Mouse (Mus musculus) heart, embryonic 10.5 days (tissue): ENCODE results near the gene Fhit. TPM values are rescaled to one million over a fixed set of nuclear protein-coding genes. Genes with fewer than 3 reads are reported as not detected.

ENCODE experiments used
- DNase-seq: peaks from one replicate; pipeline ENCODE4 v3.0.0-alpha.2; 2017; ENCODE audit warnings: low spot score
- H3K27ac ChIP-seq: fragments of 300-500 bp; sonication (generic); 2 replicates; pipeline ENCODE4 v1.5.1; 2016; ENCODE audit warnings: mild to moderate bottlenecking
- H3K27me3 ChIP-seq: fragments of 300-500 bp; sonication (generic); 2 replicates; pipeline ENCODE4 v1.6.1; 2016; ENCODE audit warnings: mild to moderate bottlenecking; ENCODE audit not compliant: poor library complexity, insufficient read depth, severe bottlenecking
- H3K36me3 ChIP-seq: fragments of 300-500 bp; sonication (generic); 2 replicates; pipeline ENCODE4 v1.6.1; 2016; ENCODE audit warnings: mild to moderate bottlenecking, moderate library complexity
- H3K4me1 ChIP-seq: fragments of 300-500 bp; sonication (generic); 2 replicates; pipeline ENCODE4 v1.6.1; 2016; ENCODE audit warnings: mild to moderate bottlenecking
- H3K4me3 ChIP-seq: fragments of 300-500 bp; sonication (generic); 2 replicates; pipeline ENCODE4 v1.5.1; 2016; ENCODE audit warnings: mild to moderate bottlenecking, moderate library complexity
- H3K9me3 ChIP-seq: fragments of 300-500 bp; sonication (generic); 2 replicates; pipeline ENCODE4 v1.6.1; 2016; ENCODE audit warnings: mild to moderate bottlenecking, moderate library complexity
- WGBS: fragments of 180-500 bp; shearing (Covaris S2); methylation state at CpG from one replicate; pipeline ENCODE4 v1.1.7; 2016; 5-methylcytosine and 5-hydroxymethylcytosine counted together
- polyA plus RNA-seq: library from polyadenylated mRNA; unstranded; fragments of >200 nt; fragmentation: Nextera tagmentation; extraction: Ambion mirVana; gene quantifications from 2 replicates; pipeline ENCODE4 v1.2.1, GENCODE M21; 2016

Fhit gene
- polyA plus RNA-seq, 1 experiment from 2014 or later: 3.4 TPM

DNA sequence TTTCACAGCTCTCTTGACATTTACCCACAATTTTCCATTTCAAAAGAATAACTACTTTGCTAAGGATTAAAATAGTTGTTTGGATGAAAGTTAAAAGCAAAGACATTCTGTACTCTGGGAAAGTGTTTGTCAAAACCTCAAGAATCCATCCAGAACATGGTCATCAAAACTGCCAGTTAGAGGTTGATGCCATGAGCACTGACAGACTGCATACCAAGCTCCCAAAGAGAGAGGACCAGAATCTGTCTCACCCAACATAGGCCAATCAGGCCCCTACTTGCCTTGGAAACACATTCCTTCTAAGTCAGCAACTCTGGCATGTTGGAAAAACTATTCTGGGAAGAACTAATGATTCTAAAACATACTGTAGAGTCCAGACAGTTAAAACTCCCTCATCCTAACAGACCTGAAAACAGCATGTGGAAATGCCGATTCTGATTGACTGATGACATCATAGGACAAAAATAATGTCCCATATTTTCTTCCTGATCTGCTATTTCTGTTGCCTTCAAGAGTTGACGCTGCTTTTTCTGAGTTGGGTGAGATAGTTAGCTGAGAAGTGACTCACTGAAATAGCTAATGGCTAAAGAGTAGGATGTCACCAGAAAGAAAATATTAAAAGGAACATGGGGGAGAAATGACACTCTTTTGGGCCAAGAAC is 1114.6 kb downstream of the Fhit start:
- Histone ChIP-seq H3K27me3 (no peaks in the 10 kb centered on the region), H3K36me3 (no peaks in the 10 kb centered on the region), H3K4me3 (no peak overlapping the region), H3K9me3 (no peaks in the 10 kb centered on the region), H3K4me1 (no peaks in the 10 kb centered on the region; the same call in 1 of the 2 replicates), H3K27ac (no peak overlapping the region)
- WGBS: 54% methylated on average over 2 of the region's 2 CpGs
- DNase-seq: no peak

DNA sequence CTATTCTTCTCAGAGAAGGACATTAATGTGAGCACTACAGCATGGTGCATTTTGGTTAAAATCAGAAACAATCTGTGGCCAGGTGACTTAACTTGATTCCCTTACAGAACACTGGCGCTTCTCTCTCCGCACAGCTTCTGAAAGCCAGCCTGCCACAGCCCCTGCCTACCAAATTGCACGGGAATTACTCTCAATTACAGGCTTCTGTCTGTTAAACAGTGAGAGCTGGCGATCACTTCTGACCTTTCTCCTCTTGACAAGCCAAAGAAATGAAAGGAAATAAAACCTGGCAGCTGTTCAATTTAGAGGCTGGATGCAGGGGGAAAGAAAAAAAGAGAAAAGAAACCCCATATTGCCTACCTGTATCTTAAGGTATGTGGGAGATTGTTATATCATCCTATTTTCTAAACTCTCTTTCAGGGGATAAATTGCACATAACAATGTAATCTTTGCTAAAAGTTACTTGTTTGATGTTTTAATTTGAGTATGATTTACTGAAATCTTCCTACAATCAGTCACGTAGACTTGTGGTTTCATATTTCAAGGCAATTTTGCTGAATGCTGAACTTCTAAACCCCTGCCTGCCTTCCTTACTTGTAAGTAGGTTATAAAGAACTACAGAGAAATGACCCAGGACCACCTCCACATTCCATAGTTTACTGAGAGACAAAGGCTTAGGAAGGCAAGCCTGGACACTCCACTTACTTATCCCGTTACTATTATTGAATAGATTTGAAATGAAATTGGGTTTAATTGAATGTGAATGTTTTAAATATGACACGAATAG is 1115.3 kb downstream of the Fhit start:
- Histone ChIP-seq H3K9me3 (no peaks in the 10 kb centered on the region), H3K4me1 (no peaks in the 10 kb centered on the region; the same call in 1 of the 2 replicates), H3K4me3 (no peak overlapping the region), H3K36me3 (no peaks in the 10 kb centered on the region), H3K27me3 (no peaks in the 10 kb centered on the region), H3K27ac (no peak overlapping the region)
- 63% methylated on average over 7 of the region's 7 CpGs for WGBS
- DNase-seq: no peak

DNA sequence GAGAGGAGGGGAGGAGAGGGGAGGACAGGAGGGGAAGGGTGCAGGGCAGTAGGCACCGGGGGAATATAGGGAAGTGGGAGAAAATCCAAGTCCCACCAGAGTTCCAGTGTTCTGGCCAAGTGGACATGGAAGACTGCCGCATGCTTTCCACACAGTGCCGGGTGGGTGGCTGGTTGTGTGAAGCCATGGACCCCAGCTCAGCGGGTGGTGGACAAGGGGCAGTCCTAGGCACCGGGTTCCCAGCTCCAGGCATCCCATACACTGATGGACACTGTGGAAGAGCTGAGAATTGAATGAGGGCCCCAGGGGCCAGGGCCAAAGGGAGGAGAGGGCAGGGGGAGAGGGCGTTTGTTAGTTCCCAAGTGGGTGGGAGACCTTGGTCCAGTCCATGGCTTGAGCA is 1123.8 kb downstream of the Fhit start:
- Histone ChIP-seq H3K36me3 (no peaks in the 10 kb centered on the region), H3K27ac (no peak overlapping the region), H3K9me3 (no peaks in the 10 kb centered on the region), H3K4me1 (no peaks in the 10 kb centered on the region), H3K4me3 (no peak overlapping the region), H3K27me3 (no peaks in the 10 kb centered on the region)
- 90% methylated on average over 6 of the region's 6 CpGs for WGBS
- DNase-seq: no peak

DNA sequence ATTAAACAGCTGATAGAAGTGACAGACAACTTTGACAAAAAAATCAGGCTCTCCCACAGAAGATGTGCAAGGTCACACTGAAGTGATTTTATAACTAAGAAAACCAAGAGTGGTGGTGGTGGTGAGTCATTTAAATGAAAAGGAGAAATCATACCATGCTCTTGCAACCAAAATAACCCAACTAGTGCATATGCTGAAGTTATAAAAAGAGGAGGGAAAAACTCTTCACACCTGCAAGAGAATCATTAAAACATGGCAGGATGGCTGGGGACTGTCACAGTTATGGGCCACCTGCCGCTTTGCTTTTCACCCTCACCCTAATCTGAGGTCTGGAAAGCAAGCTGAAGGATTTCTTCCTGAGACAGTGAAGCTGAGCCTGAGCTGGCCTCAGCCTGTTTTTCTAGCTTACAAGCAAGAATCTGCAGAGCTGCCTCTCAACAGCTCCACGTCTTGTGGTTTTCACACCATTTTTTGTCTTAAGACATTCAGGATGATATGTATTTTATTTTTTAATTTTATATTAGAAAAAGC is 1125.1 kb downstream of the Fhit start:
- no peaks in the 10 kb centered on the region for H3K9me3 ChIP-seq
- 56% methylated on average over 2 of the region's 2 CpGs for WGBS
- H3K36me3 ChIP-seq: no peaks in the 10 kb centered on the region
- no peak for DNase-seq
- no peaks in the 10 kb centered on the region for H3K4me1 ChIP-seq
- H3K27ac ChIP-seq: no peak overlapping the region
- H3K4me3 ChIP-seq: no peak overlapping the region
- no peaks in the 10 kb centered on the region for H3K27me3 ChIP-seq

DNA sequence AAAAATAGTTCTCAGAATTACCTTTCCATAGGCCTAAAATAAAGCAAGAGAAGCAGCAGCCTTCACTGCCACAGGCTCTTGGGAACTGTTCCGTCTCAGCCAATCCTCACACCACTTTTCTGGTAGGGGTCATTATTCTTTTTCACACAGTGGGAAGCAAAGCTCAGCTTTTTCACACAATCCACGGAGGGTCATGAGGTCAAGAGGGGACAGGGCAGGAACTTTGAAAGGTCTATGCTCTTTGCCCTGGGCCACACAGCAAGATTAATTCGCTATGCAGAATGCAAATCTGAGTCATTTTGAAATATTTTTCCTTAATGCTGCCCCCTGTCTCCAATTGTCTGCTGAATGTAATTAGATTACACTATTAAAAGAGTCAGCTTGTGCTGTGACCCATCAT is 1126.2 kb downstream of the Fhit start:
- Histone ChIP-seq H3K4me1 (no peaks in the 10 kb centered on the region), H3K36me3 (no peaks in the 10 kb centered on the region), H3K27ac (no peak overlapping the region), H3K27me3 (no peaks in the 10 kb centered on the region), H3K9me3 (no peaks in the 10 kb centered on the region), H3K4me3 (no peak overlapping the region)
- WGBS: 57% methylated on average over 3 of the region's 3 CpGs
- DNase-seq: no peak

DNA sequence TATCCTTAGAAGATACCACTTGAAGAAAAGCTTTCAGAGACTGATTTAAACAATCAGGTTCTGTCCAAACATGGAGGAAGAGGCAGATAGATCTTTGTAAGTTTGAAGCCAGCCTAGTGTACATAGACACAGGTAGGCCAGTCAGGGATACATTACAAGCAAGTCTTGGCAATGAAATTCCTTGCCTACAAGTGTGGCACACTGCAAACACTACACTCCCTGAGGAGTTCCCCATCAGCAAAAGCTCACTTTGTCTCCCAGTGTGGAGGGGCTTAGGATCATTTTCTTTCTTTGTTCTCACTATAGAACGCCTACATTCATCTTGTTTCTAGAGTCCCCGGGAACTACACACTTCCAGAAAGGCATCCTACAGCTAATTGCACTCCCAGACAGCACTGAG is 1126.6 kb downstream of the Fhit start:
- no peak overlapping the region for H3K4me3 ChIP-seq
- no peaks in the 10 kb centered on the region for H3K9me3 ChIP-seq
- H3K27me3 ChIP-seq: no peaks in the 10 kb centered on the region
- no peaks in the 10 kb centered on the region for H3K36me3 ChIP-seq
- 85% methylated on average over 2 of the region's 2 CpGs for WGBS
- no peak for DNase-seq
- H3K4me1 ChIP-seq: no peaks in the 10 kb centered on the region
- no peak overlapping the region for H3K27ac ChIP-seq

DNA sequence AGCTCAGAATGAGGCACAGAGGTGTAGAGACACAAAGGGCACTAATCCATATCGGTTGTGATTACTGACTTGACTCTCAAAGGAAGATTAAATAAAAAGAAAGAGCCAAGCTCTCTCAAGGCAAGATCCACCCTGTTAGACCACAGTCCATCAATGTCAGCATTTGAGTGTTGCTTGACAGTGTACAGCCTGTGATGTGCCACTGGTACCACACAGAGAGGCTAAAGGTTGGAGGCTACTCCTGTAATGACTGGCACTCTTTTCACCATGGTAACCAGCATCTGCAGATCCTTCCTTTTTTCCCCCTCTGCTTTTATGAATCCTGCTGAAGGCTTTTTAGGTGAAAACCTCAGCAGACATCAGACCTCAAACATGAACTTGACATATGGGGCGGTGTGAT is 1138.5 kb downstream of the Fhit start:
- no peaks in the 10 kb centered on the region for H3K9me3 ChIP-seq
- WGBS: 83% methylated on average over 2 of the region's 2 CpGs
- H3K27ac ChIP-seq: no peak overlapping the region
- no peaks in the 10 kb centered on the region for H3K36me3 ChIP-seq
- H3K4me1 ChIP-seq: no peaks in the 10 kb centered on the region
- no peaks in the 10 kb centered on the region for H3K27me3 ChIP-seq
- no peak for DNase-seq
- H3K4me3 ChIP-seq: no peak overlapping the region

DNA sequence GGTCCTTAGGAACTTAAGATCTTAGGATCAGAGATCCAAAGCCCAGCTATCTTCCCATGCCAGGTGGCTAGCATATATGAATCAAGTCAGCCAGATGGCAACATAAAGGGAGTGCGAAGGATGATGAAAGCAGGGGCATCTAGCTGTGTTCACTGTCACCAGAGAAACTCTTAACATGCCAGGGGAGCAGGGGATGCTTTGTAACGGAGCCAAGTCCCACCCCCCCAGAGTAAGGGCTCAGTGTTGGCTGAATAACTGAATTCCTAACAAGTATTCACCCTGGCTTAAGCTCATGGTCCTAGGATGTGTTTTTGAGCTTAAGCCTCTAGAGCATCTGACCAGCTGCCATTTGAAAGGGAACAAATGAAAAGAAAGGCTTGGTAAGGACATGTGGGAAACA is 1139.5 kb downstream of the Fhit start:
- Histone ChIP-seq H3K36me3 (no peaks in the 10 kb centered on the region), H3K27me3 (no peaks in the 10 kb centered on the region), H3K27ac (no peak overlapping the region), H3K4me1 (no peaks in the 10 kb centered on the region), H3K4me3 (no peak overlapping the region), H3K9me3 (no peaks in the 10 kb centered on the region)
- 71% methylated on average over 2 of the region's 2 CpGs for WGBS
- no peak for DNase-seq

DNA sequence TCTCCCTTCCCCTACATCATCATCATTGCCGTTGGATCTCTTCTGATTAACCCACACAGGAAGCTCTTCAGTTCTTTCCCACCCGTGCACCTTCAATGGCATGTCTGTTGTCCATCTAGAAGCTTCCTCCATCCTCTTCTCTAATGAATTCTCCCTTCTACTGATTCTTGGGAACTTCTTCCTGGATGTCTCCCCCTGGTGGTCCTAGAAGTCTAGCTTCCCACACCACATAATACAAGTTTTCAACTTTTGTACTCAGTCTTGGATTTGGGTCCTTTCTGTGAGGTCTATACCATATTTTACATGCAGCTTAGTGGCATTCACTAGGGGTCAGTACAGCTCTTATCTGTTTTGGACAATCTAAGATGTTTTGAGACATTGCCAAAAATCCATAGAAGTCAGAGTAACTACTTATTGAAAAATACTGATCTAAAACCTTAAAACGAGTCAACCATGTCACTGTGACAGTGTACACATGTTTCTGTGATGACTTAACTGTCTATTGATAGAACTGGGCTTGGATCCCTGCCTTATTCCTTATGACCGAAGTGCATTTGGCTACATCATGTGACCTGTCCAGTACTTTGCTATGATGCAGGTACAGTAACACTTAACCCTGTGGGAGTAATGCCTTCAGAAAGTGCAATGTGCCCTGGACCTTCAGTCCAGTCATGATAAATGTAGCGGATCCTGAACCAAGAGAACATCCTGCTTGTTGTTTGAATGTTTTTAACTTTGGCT is 1141.3 kb downstream of the Fhit start:
- Histone ChIP-seq H3K36me3 (no peaks in the 10 kb centered on the region), H3K27ac (no peak overlapping the region), H3K4me3 (no peak overlapping the region), H3K9me3 (no peaks in the 10 kb centered on the region), H3K27me3 (no peaks in the 10 kb centered on the region), H3K4me1 (no peaks in the 10 kb centered on the region)
- DNase-seq: no peak
- WGBS: 68% methylated on average over 5 of the region's 5 CpGs

DNA sequence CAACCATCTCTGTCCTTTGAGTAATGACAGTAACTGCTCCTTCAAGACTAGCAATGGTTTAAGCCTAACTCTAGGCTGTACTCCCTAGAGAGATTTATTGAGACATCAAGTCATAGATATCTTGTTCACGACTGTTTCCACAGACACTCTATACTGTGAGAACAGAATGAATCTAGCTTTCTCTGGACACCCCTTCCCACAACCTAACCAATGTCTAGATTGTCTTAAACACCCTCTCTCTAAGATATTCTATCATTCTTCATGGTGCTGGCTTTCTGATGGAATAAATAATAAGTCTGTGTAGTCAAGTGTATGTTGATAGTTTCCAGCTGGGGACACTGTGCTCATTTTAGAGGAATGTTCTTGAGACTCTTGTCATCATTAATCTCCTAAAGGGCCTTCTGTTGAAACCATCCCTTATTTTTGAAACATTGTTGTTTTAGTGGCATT is 1148.0 kb downstream of the Fhit start:
- Histone ChIP-seq H3K27ac (no peak overlapping the region), H3K36me3 (no peaks in the 10 kb centered on the region), H3K27me3 (no peaks in the 10 kb centered on the region), H3K9me3 (no peaks in the 10 kb centered on the region), H3K4me1 (no peaks in the 10 kb centered on the region), H3K4me3 (no peak overlapping the region)
- no peak for DNase-seq
- WGBS: 72% methylated on average over 1 of the region's 1 CpGs

DNA sequence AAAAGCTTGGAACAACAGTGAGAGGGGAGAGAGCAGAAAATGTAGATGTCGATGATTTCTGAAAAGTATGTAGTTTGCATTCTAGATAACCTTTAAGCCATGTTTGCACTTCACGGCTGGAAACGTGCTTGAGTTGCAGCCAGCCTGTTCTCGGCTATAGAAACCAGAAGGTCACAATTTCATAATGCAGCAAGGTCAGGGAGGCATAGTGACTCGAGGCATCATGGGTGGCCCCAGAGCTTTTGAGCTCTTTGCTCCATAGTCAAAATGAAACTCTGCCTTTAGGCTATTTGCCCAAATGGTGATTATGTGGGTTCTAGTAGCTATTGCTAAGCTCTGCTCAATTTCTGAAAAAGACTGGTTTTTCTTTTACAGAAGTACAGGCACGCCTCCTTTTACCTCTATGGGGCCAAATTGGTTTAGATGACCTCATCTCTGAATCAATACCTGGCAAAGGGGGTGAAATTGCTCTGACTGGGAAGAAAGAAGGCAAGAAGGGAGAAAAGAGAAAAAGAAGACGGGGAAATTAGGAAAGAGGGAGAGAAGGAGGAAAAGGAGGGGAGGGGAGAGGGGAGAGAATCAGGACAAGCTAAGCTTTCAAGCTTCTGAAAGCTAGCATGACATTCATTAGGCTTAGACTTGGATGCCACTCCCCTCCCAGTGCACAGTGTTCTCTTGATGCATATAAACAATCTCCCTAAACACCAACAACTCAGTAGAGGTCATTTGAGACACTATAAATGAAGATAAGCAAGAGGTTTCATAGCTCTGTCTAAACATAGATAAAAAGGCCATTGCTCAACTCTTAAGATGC is 1148.6 kb downstream of the Fhit start:
- Histone ChIP-seq H3K9me3 (no peaks in the 10 kb centered on the region), H3K27ac (no peak overlapping the region), H3K36me3 (no peaks in the 10 kb centered on the region), H3K27me3 (no peaks in the 10 kb centered on the region), H3K4me1 (no peaks in the 10 kb centered on the region), H3K4me3 (no peak overlapping the region)
- 73% methylated on average over 7 of the region's 7 CpGs for WGBS
- DNase-seq: no peak

DNA sequence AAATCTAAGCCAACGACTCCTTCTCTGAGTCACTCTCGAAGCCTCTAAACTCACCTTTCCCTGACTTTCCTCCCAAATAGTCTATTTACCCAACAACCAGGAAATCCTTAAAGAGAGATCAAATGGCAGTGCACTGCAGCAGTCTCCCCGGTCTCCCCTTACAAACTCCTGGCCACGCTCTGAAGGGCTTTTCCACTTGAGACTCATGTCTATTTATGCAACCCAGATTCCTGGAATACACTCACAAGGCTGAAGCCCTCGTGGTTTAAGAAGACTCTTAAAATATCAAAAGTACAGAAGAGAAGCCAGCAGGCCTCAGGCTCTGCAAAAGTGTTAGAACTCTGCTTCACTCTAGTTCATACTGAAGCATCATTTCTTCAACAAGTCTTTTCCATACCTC is 1155.6 kb downstream of the Fhit start:
- Histone ChIP-seq H3K27me3 (no peaks in the 10 kb centered on the region), H3K9me3 (no peaks in the 10 kb centered on the region), H3K4me3 (no peak overlapping the region), H3K36me3 (no peaks in the 10 kb centered on the region), H3K4me1 (no peaks in the 10 kb centered on the region), H3K27ac (no peak overlapping the region)
- 51% methylated on average over 5 of the region's 5 CpGs for WGBS
- DNase-seq: no peak
